Mouse (Mus musculus) limb, embryonic 13.5 days (tissue): ENCODE measurements at regions not wholly inside any gene's neighbourhood (a gene's known extent, or its start where the extent isn't known, plus 50 kb on each side); places are given as distances from the start of the nearest gene placed in this dataset.

Source experiments
- ATAC-seq: fragments of 200-750 bp; cut with Nextera tagmentation; 2 replicates; pipeline ENCODE4 v1.8.0; 2017; ENCODE audit warnings: low read depth, moderate number of reproducible peaks, moderate TSS enrichment; ENCODE audit not compliant: low FRiP score
- H3K27ac ChIP-seq: fragments of 300-500 bp; sonication (generic); 2 replicates; pipeline ENCODE4 v1.5.1; 2015; ENCODE audit warnings: inconsistent platforms, mild to moderate bottlenecking, moderate library complexity
- H3K27me3 ChIP-seq: fragments of 300-500 bp; sonication (generic); 2 replicates; pipeline ENCODE4 v1.6.1; 2015; ENCODE audit warnings: mild to moderate bottlenecking, inconsistent platforms
- H3K36me3 ChIP-seq: fragments of 300-500 bp; sonication (generic); 2 replicates; pipeline ENCODE4 v1.6.1; 2015; ENCODE audit warnings: inconsistent platforms, mild to moderate bottlenecking, moderate library complexity
- H3K4me1 ChIP-seq: fragments of 300-500 bp; sonication (generic); 2 replicates; pipeline ENCODE4 v1.6.1; 2015; ENCODE audit warnings: inconsistent platforms
- H3K4me2 ChIP-seq: fragments of 300-500 bp; sonication (generic); replicated peaks from 2 replicates; pipeline ENCODE4 v1.6.1; 2015; ENCODE audit warnings: inconsistent platforms, mild to moderate bottlenecking, moderate library complexity
- H3K4me3 ChIP-seq: fragments of 300-500 bp; sonication (generic); 2 replicates; pipeline ENCODE4 v1.5.1; 2015; ENCODE audit warnings: moderate library complexity, mild to moderate bottlenecking, inconsistent platforms
- H3K9ac ChIP-seq: fragments of 300-500 bp; sonication (generic); 2 replicates; pipeline ENCODE4 v1.6.1; 2015; ENCODE audit warnings: mild to moderate bottlenecking, inconsistent platforms
- H3K9me3 ChIP-seq: fragments of 300-500 bp; sonication (generic); 2 replicates; pipeline ENCODE4 v1.6.1; 2016; ENCODE audit warnings: inconsistent platforms
- WGBS: fragments of 180-500 bp; shearing (Covaris S2); methylation state at CpG from one replicate; pipeline ENCODE4 v1.1.7; 2015; 5-methylcytosine and 5-hydroxymethylcytosine counted together

- 54% methylated on average over 5 of the region's 5 CpGs for WGBS
- no peak overlapping the region for H3K4me2 ChIP-seq
- no peaks in the 10 kb centered on the region for H3K36me3 ChIP-seq
- H3K4me1 ChIP-seq = peaks cover 4% of the 10 kb centered on the region; the same call in 1 of the 2 replicates
- no peak overlapping the region for H3K4me3 ChIP-seq
- no peak overlapping the region for H3K27ac ChIP-seq
- H3K9ac ChIP-seq = no peak overlapping the region
- no peaks in the 10 kb centered on the region for H3K27me3 ChIP-seq
- no peak for ATAC-seq
- H3K9me3 ChIP-seq = no peaks in the 10 kb centered on the region
Observed at GRCm38 (mm10) chr14:74113116-74113515, 452.1 kb downstream of the Gm21750 start.

- Histone ChIP-seq H3K36me3 (no peaks in the 10 kb centered on the region), H3K4me2 (no peak overlapping the region), H3K9me3 (no peaks in the 10 kb centered on the region), H3K9ac (no peak overlapping the region), H3K4me1 (peaks cover 4% of the 10 kb centered on the region; the same call in 1 of the 2 replicates), H3K27ac (no peak overlapping the region), H3K27me3 (no peaks in the 10 kb centered on the region), H3K4me3 (no peak overlapping the region)
- WGBS = 67% methylated on average over 3 of the region's 3 CpGs
- no peak for ATAC-seq
Observed at GRCm38 (mm10) chr14:74113556-74113955, 452.5 kb downstream of the Gm21750 start.

- WGBS = 73% methylated on average over 2 of the region's 2 CpGs
- no peak for ATAC-seq
- no peak overlapping the region for H3K9ac ChIP-seq
- H3K4me3 ChIP-seq = no peak overlapping the region
- peaks cover 4% of the 10 kb centered on the region; the same call in 1 of the 2 replicates for H3K4me1 ChIP-seq
- no peak overlapping the region for H3K4me2 ChIP-seq
- H3K27me3 ChIP-seq = no peaks in the 10 kb centered on the region
- no peaks in the 10 kb centered on the region for H3K9me3 ChIP-seq
- no peak overlapping the region for H3K27ac ChIP-seq
- no peaks in the 10 kb centered on the region for H3K36me3 ChIP-seq
Observed at GRCm38 (mm10) chr14:74117686-74118085, 456.7 kb downstream of the Gm21750 start.

GRCm38 (mm10) chr14:74145202-74145700 lies 484.2 kb downstream of the Gm21750 start:
- H3K9ac ChIP-seq = no peak overlapping the region
- no peak overlapping the region for H3K4me2 ChIP-seq
- H3K4me3 ChIP-seq = no peak overlapping the region
- WGBS = 89% methylated on average over 4 of the region's 4 CpGs
- no peak for ATAC-seq
- H3K36me3 ChIP-seq = no peaks in the 10 kb centered on the region
- H3K27me3 ChIP-seq = no peaks in the 10 kb centered on the region
- no peak overlapping the region for H3K27ac ChIP-seq
- H3K9me3 ChIP-seq = no peaks in the 10 kb centered on the region
- no peaks in the 10 kb centered on the region for H3K4me1 ChIP-seq

GRCm38 (mm10) chr14:74166221-74166620 lies 474.4 kb upstream of the Htr2a start:
- Histone ChIP-seq H3K36me3 (no peaks in the 10 kb centered on the region), H3K9me3 (no peaks in the 10 kb centered on the region), H3K4me2 (no peak overlapping the region), H3K4me1 (no peaks in the 10 kb centered on the region), H3K27me3 (no peaks in the 10 kb centered on the region), H3K27ac (no peak overlapping the region), H3K9ac (no peak overlapping the region), H3K4me3 (no peak overlapping the region)
- WGBS = 81% methylated on average over 2 of the region's 2 CpGs
- ATAC-seq = no peak

DNA sequence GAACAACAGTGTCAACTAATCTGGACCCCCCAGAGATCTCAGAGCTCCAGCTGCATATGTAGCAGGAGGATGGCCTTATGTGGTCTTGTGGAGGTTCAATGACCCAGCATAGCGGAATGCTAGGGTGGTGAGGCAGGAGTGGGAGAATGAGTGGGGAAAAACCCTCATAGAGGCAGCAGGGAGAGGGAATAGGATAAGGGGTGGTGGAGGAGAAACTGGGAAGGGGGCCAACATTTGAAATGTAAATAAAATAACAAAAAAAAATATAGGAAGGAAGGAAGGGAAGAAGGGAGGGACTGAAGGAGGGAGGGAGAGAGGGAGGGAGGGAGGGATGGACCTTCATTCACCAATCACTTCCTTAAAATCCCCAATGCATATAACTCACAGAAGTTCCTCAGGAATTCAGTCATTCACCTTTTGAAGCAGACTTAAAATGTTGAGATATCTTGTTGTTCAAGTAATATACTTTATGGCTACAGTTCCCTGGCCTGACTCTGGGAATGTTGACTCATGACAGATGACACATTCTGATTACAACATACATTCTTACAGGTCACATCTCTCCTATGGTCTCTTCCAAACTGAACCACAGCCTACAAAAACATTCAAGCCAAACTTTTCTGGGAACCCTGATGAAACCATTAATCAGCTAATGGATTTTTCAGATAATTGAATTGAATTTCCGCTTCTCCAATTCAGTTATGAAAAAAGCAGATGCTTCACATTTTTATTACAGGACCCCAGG lies 471.3 kb upstream of the Htr2a start:
- Histone ChIP-seq H3K27me3 (no peaks in the 10 kb centered on the region), H3K4me3 (no peak overlapping the region), H3K27ac (no peak overlapping the region), H3K9me3 (no peaks in the 10 kb centered on the region), H3K36me3 (no peaks in the 10 kb centered on the region), H3K4me1 (no peaks in the 10 kb centered on the region), H3K4me2 (no peak overlapping the region), H3K9ac (no peak overlapping the region)
- 86% methylated on average over 2 of the region's 2 CpGs for WGBS
- no peak for ATAC-seq

DNA sequence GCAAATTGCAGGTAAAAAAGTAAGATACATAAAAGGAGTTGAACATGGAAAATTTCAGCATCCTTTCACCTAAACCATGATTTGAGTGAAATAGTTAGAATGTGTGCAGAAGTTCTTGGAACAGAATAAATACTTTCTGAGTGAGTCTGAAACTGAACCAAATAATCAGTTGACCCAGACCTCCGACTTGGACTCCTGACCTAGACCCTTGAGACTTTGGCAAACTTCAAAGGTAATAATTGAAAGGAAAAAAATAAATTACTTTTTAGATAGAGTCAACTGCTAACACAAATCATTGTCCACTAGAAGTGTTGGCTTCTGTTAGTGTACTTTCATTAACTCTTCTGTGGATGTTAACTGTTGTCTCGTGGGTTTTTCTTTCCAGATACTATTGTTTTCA lies 460.6 kb upstream of the Htr2a start:
- Histone ChIP-seq H3K4me1 (no peaks in the 10 kb centered on the region), H3K27ac (no peak overlapping the region), H3K4me3 (no peak overlapping the region), H3K9me3 (no peaks in the 10 kb centered on the region), H3K27me3 (no peaks in the 10 kb centered on the region), H3K4me2 (no peak overlapping the region), H3K9ac (no peak overlapping the region), H3K36me3 (no peaks in the 10 kb centered on the region)
- no peak for ATAC-seq
- WGBS = 80% methylated on average over 2 of the region's 2 CpGs

- H3K9ac ChIP-seq = no peak overlapping the region
- 90% methylated on average over 4 of the region's 4 CpGs for WGBS
- no peaks in the 10 kb centered on the region for H3K9me3 ChIP-seq
- no peak for ATAC-seq
- H3K27me3 ChIP-seq = no peaks in the 10 kb centered on the region
- no peak overlapping the region for H3K27ac ChIP-seq
- no peaks in the 10 kb centered on the region for H3K36me3 ChIP-seq
- H3K4me1 ChIP-seq = no peaks in the 10 kb centered on the region
- H3K4me3 ChIP-seq = no peak overlapping the region
- H3K4me2 ChIP-seq = no peak overlapping the region
Observed at GRCm38 (mm10) chr14:74182996-74183395, 457.6 kb upstream of the Htr2a start.

DNA sequence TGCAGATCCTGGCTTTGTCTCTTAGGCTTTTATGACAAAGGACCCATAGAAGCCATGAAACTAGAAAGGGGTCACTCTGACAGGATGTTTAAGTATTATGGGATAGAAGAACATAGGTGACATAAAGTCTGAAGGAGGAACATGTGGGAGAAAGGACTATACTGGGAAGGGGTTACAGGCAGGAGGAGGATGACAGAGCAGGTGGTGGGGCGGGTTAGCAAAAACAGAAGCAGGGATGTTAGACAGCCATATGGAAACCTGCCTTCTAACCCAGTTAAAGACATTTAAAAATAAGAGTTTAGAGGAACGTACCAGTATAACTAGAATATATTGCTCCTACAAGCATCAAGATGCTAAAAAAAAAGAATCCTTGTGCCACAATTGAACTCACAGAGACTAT lies 438.9 kb upstream of the Htr2a start:
- Histone ChIP-seq H3K27me3 (no peaks in the 10 kb centered on the region), H3K4me1 (no peaks in the 10 kb centered on the region), H3K4me2 (no peak overlapping the region), H3K4me3 (no peak overlapping the region), H3K36me3 (no peaks in the 10 kb centered on the region), H3K27ac (no peak overlapping the region), H3K9me3 (no peaks in the 10 kb centered on the region), H3K9ac (no peak overlapping the region)
- ATAC-seq = no peak
- 86% methylated on average over 2 of the region's 2 CpGs for WGBS

- no peak for ATAC-seq
- H3K27ac ChIP-seq = no peak overlapping the region
- H3K36me3 ChIP-seq = no peaks in the 10 kb centered on the region
- H3K9ac ChIP-seq = no peak overlapping the region
- H3K4me3 ChIP-seq = no peak overlapping the region
- no peaks in the 10 kb centered on the region for H3K27me3 ChIP-seq
- no peaks in the 10 kb centered on the region for H3K9me3 ChIP-seq
- no peak overlapping the region for H3K4me2 ChIP-seq
- 79% methylated on average over 1 of the region's 1 CpGs for WGBS
- H3K4me1 ChIP-seq = no peaks in the 10 kb centered on the region
Observed at GRCm38 (mm10) chr14:74205011-74205410, 435.6 kb upstream of the Htr2a start.

- Histone ChIP-seq H3K36me3 (no peaks in the 10 kb centered on the region), H3K4me2 (no peak overlapping the region), H3K4me3 (no peak overlapping the region), H3K4me1 (no peaks in the 10 kb centered on the region), H3K27me3 (no peaks in the 10 kb centered on the region), H3K9ac (no peak overlapping the region), H3K9me3 (no peaks in the 10 kb centered on the region), H3K27ac (no peak overlapping the region)
- 66% methylated on average over 2 of the region's 2 CpGs for WGBS
- ATAC-seq = no peak
Observed at GRCm38 (mm10) chr14:74217914-74218446, 422.7 kb upstream of the Htr2a start.

- 84% methylated on average over 3 of the region's 3 CpGs for WGBS
- no peak overlapping the region for H3K9ac ChIP-seq
- no peak overlapping the region for H3K4me3 ChIP-seq
- H3K9me3 ChIP-seq = no peaks in the 10 kb centered on the region
- no peak overlapping the region for H3K27ac ChIP-seq
- no peaks in the 10 kb centered on the region for H3K27me3 ChIP-seq
- no peak overlapping the region for H3K4me2 ChIP-seq
- H3K4me1 ChIP-seq = no peaks in the 10 kb centered on the region
- no peak for ATAC-seq
- H3K36me3 ChIP-seq = no peaks in the 10 kb centered on the region
Observed at GRCm38 (mm10) chr14:74219761-74220160, 420.9 kb upstream of the Htr2a start.

- Histone ChIP-seq H3K27me3 (no peaks in the 10 kb centered on the region), H3K9me3 (no peaks in the 10 kb centered on the region), H3K4me3 (no peak overlapping the region), H3K36me3 (no peaks in the 10 kb centered on the region), H3K4me2 (no peak overlapping the region), H3K9ac (no peak overlapping the region), H3K4me1 (no peaks in the 10 kb centered on the region), H3K27ac (no peak overlapping the region)
- ATAC-seq = no peak
- WGBS = 71% methylated on average over 1 of the region's 1 CpGs
Observed at GRCm38 (mm10) chr14:74222093-74222492, 418.5 kb upstream of the Htr2a start.
